Mouse (Mus musculus): ENCODE results near the gene Tada2a. TPM values are rescaled to one million over a fixed set of nuclear protein-coding genes. Genes with fewer than 3 reads are reported as not detected.

The Tada2a gene
- polyA plus RNA-seq, 1 experiment, result 6.4 TPM

DNA sequence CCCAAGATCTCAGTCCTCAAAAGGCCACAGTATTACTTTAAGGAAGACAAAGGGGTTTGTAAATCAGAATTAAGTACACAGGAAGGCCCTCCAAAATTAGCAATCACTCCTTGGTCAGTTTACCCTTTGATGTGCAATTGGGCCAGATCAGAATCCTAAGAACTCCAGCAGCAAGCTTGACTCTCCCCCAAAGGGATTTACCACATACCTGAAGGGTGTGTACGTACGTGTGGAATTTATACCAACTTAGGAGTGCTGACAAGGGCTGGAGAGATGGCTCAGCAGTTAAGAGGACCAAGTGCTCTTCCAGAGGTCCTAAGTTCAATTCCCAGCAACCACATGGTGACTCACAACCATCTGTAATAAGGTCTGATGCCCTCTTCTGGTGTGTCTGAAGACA lies 67.5 kb downstream of the Tada2a start:
- WGBS, result 95% methylated on average over 2 of the region's 2 CpGs
- no peaks in the 10 kb centered on the region for H3K36me3 ChIP-seq (ENCODE audit: control insufficient read depth, insufficient read depth, low read length)
- DNase-seq, result no peak

DNA sequence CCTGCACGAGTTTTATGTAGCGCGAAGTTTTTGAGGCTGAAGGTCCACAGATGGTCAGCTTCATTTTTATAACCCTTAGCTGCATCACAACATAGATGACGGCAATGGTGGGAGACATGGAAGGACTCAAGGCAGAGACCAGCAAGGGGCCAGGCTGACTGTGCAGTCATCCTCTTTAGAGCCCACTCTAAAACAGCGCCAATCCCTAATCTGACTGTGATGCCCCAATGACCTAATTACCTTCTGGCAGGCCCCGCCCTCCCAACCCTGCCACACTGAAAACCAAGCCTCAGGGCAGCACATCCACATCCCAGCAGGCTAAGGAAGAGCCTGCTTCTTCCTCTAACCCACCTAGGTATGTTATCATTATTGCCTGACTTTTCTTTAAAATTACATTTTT lies 68.8 kb downstream of the Tada2a start:
- Histone ChIP-seq H3K4me3 (ENCODE audit: control insufficient read depth, insufficient read depth, low read length) (no peak overlapping the region), H3K27me3 (ENCODE audit: control insufficient read depth, insufficient read depth, low read length) (no peaks in the 10 kb centered on the region), H3K36me3 (ENCODE audit: control insufficient read depth, insufficient read depth, low read length) (no peaks in the 10 kb centered on the region), H3K27ac (ENCODE audit: control insufficient read depth, insufficient read depth, low read length) (no peak overlapping the region), H3K4me1 (replicated peaks; ENCODE audit: control insufficient read depth, insufficient read depth, low read length) (no peaks in the 10 kb centered on the region)
- no peak for DNase-seq
- TF ChIP-seq CTCF (IDR thresholded peaks at IDR 0.05; ENCODE audit: borderline replicate concordance, control insufficient read depth, extremely low read depth, insufficient read depth, low read length, poor library complexity) (no peak), POLR2A (IDR thresholded peaks at IDR 0.05; ENCODE audit: control insufficient read depth, extremely low read depth, insufficient read depth, low read length, poor library complexity) (no peak)
- WGBS, result 93% methylated on average over 6 of the region's 6 CpGs

More for the DNA sequence above, 67.5 kb downstream of the Tada2a start:
- Histone ChIP-seq H3K27me3 (ENCODE audit: control insufficient read depth, insufficient read depth, low read length) (peaks cover 1% of the 10 kb centered on the region; the same call in 1 of the 2 replicates), H3K4me3 (ENCODE audit: control insufficient read depth, insufficient read depth, low read length) (no peak overlapping the region), H3K4me1 (replicated peaks; ENCODE audit: control insufficient read depth, insufficient read depth, low read length) (no peaks in the 10 kb centered on the region), H3K27ac (ENCODE audit: control insufficient read depth, insufficient read depth, low read length) (no peak overlapping the region)
- TF ChIP-seq CTCF (IDR thresholded peaks at IDR 0.05; ENCODE audit: borderline replicate concordance, control insufficient read depth, extremely low read depth, insufficient read depth, low read length, poor library complexity), result no peak
- no peak for TF ChIP-seq POLR2A (IDR thresholded peaks at IDR 0.05; ENCODE audit: control insufficient read depth, extremely low read depth, insufficient read depth, low read length, poor library complexity)

DNA sequence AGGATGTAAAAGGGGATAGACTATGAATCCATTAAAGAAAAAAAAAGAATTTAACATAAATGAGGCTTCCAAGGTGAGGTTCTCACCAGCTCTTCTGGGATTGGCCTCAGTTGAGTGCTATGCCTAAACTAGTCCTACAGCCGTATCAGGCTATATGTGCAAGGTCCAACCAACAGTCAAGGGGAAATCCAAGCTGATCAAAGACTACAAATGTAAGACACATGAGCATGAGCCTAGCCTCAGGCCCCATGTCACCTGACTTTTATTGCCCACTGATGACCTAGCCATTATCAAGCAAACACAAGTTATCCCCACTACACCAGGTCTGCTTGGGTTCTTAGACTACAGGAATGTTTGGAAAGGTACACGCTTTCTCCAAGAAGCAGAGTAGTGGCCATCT lies 69.6 kb downstream of the Tada2a start:
- TF ChIP-seq CTCF (IDR thresholded peaks at IDR 0.05; ENCODE audit: borderline replicate concordance, control insufficient read depth, extremely low read depth, insufficient read depth, low read length, poor library complexity) (no peak), POLR2A (IDR thresholded peaks at IDR 0.05; ENCODE audit: control insufficient read depth, extremely low read depth, insufficient read depth, low read length, poor library complexity) (no peak)
- no peaks in the 10 kb centered on the region for H3K27me3 ChIP-seq (ENCODE audit: control insufficient read depth, insufficient read depth, low read length)
- no peak overlapping the region for H3K4me3 ChIP-seq (ENCODE audit: control insufficient read depth, insufficient read depth, low read length)
- no peak overlapping the region for H3K27ac ChIP-seq (ENCODE audit: control insufficient read depth, insufficient read depth, low read length)
- no peaks in the 10 kb centered on the region for H3K36me3 ChIP-seq (ENCODE audit: control insufficient read depth, insufficient read depth, low read length)
- no peak for DNase-seq
- H3K4me1 ChIP-seq (replicated peaks; ENCODE audit: control insufficient read depth, insufficient read depth, low read length), result no peaks in the 10 kb centered on the region
- 99% methylated on average over 2 of the region's 2 CpGs for WGBS

DNA sequence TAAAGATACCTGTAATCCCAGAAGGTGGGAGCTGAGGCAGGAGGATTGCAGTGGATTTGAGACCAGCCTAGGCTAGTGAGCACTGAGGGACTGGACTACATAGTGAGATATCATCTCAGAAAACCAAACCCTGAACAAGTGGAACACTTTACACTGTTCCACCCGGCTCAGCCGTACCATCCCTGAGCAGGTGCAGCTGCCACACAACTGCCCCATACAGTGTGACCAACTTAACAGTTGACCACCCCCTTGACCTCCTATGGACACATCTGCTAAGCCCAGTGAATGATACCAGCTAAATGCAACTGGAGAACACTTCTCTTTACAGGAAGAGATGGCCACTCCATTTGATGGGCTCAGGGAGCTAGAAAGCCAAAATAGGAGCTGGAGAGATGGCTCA lies 72.0 kb downstream of the Tada2a start:
- no peaks in the 10 kb centered on the region for H3K4me1 ChIP-seq (replicated peaks; ENCODE audit: control insufficient read depth, insufficient read depth, low read length)
- no peaks in the 10 kb centered on the region for H3K27me3 ChIP-seq (ENCODE audit: control insufficient read depth, insufficient read depth, low read length)
- no peak overlapping the region for H3K4me3 ChIP-seq (ENCODE audit: control insufficient read depth, insufficient read depth, low read length)
- H3K36me3 ChIP-seq (ENCODE audit: control insufficient read depth, insufficient read depth, low read length), result no peaks in the 10 kb centered on the region
- no peak for TF ChIP-seq CTCF (IDR thresholded peaks at IDR 0.05; ENCODE audit: borderline replicate concordance, control insufficient read depth, extremely low read depth, insufficient read depth, low read length, poor library complexity)
- no peak for TF ChIP-seq POLR2A (IDR thresholded peaks at IDR 0.05; ENCODE audit: control insufficient read depth, extremely low read depth, insufficient read depth, low read length, poor library complexity)
- DNase-seq, result no peak
- 97% methylated on average over 2 of the region's 2 CpGs for WGBS
- no peak overlapping the region for H3K27ac ChIP-seq (ENCODE audit: control insufficient read depth, insufficient read depth, low read length)

DNA sequence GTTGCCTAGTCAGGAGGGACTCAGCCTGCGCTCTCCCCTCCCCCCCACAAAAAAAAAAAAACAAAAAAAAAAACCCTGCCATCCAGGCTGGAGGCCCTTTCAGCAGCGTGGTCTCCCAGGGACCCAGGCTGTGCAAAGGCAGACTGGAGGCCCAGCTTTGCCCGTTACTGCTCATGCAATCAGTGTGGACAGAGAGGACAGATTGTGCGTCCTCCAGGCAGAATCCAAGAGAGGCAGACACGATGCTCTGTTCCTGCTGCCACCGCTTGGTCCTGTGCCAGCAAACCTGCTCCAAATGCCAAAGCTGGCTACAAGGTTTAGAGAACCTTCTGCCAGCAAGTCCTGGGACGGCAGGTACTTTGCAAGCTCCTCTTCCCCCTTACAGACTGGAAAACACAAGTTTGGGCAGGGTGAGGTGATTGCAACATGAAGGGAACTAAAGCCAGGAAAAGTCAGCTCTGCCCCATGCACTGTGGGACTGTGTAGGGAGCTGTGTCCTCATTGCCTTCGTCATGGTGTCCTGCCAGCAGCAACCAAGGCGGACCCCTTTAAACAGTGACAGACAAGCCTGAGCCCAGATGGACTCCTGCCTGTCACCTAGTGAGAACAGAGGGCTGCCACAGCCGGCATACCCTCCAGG lies 75.8 kb downstream of the Tada2a start:
- 86% methylated on average over 10 of the region's 10 CpGs for WGBS
- Histone ChIP-seq H3K4me3 (ENCODE audit: control insufficient read depth, insufficient read depth, low read length) (no peak overlapping the region), H3K27me3 (ENCODE audit: control insufficient read depth, insufficient read depth, low read length) (no peaks in the 10 kb centered on the region), H3K36me3 (ENCODE audit: control insufficient read depth, insufficient read depth, low read length) (no peaks in the 10 kb centered on the region), H3K27ac (ENCODE audit: control insufficient read depth, insufficient read depth, low read length) (no peak overlapping the region), H3K4me1 (replicated peaks; ENCODE audit: control insufficient read depth, insufficient read depth, low read length) (no peaks in the 10 kb centered on the region)
- TF ChIP-seq POLR2A (IDR thresholded peaks at IDR 0.05; ENCODE audit: control insufficient read depth, extremely low read depth, insufficient read depth, low read length, poor library complexity), result no peak
- no peak for TF ChIP-seq CTCF (IDR thresholded peaks at IDR 0.05; ENCODE audit: borderline replicate concordance, control insufficient read depth, extremely low read depth, insufficient read depth, low read length, poor library complexity)
- DNase-seq, result no peak

DNA sequence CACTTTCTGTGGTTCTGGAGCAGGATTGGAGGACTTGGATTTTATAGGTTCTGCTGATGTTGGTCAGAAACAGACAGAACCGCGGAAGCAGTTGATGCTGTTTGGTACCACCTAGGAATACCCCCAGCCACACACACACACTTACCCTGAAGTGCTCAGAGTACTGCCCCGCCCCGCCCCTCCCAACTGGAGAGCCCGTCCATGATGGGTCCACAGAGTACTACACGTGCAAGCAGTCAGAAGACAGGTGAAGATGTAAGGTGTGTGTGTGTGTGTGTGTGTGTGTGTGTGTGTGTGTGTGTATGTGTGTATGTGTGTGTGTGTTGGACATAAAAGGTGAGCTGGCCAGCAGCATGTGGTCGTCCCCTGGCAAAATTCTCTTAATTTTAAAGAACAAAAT lies 76.3 kb downstream of the Tada2a start:
- no peaks in the 10 kb centered on the region for H3K27me3 ChIP-seq (ENCODE audit: control insufficient read depth, insufficient read depth, low read length)
- no peak overlapping the region for H3K27ac ChIP-seq (ENCODE audit: control insufficient read depth, insufficient read depth, low read length)
- TF ChIP-seq POLR2A (IDR thresholded peaks at IDR 0.05; ENCODE audit: control insufficient read depth, extremely low read depth, insufficient read depth, low read length, poor library complexity), result no peak
- no peak for TF ChIP-seq CTCF (IDR thresholded peaks at IDR 0.05; ENCODE audit: borderline replicate concordance, control insufficient read depth, extremely low read depth, insufficient read depth, low read length, poor library complexity)
- WGBS, result 94% methylated on average over 7 of the region's 7 CpGs
- no peak overlapping the region for H3K4me3 ChIP-seq (ENCODE audit: control insufficient read depth, insufficient read depth, low read length)
- H3K36me3 ChIP-seq (ENCODE audit: control insufficient read depth, insufficient read depth, low read length), result no peaks in the 10 kb centered on the region
- no peak for DNase-seq
- H3K4me1 ChIP-seq (replicated peaks; ENCODE audit: control insufficient read depth, insufficient read depth, low read length), result no peaks in the 10 kb centered on the region

DNA sequence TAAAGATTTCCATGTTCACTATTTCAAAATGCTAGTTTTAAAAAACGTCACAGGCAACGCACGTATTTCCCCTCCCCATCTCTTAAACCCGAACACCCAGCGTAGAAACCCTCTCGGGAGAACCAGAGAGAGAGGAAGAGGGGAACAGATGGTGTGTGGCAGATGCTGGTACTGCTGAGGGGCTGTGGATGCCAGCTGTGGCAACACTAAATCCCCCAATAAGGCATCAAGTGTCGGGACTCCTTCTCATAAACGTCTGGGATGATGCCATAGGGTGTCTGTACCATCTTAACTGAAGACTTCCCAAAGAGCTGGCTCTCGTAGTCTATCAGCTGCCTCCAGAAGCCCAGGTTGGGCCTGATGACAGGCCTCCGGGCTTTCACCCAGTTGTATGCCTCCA lies 81.0 kb downstream of the Tada2a start:
- H3K27me3 ChIP-seq (ENCODE audit: control insufficient read depth, insufficient read depth, low read length), result no peaks in the 10 kb centered on the region
- no peak overlapping the region for H3K27ac ChIP-seq (ENCODE audit: control insufficient read depth, insufficient read depth, low read length)
- TF ChIP-seq POLR2A (IDR thresholded peaks at IDR 0.05; ENCODE audit: control insufficient read depth, extremely low read depth, insufficient read depth, low read length, poor library complexity) (no peak), CTCF (IDR thresholded peaks at IDR 0.05; ENCODE audit: borderline replicate concordance, control insufficient read depth, extremely low read depth, insufficient read depth, low read length, poor library complexity) (no peak)
- no peak overlapping the region for H3K4me3 ChIP-seq (ENCODE audit: control insufficient read depth, insufficient read depth, low read length)
- no peak for DNase-seq
- H3K4me1 ChIP-seq (replicated peaks; ENCODE audit: control insufficient read depth, insufficient read depth, low read length), result no peaks in the 10 kb centered on the region
- no peaks in the 10 kb centered on the region for H3K36me3 ChIP-seq (ENCODE audit: control insufficient read depth, insufficient read depth, low read length)
- WGBS, result 55% methylated on average over 10 of the region's 10 CpGs

All from thymus, adult 2 months (tissue).